Mouse (Mus musculus): ENCODE data around the gene Nos1ap.

- TF ChIP-seq CTCF (IDR thresholded peaks at IDR 0.05; ENCODE audit: extremely low read depth, insufficient read depth, low read length) (no peak), POLR2A (IDR thresholded peaks at IDR 0.05; ENCODE audit: extremely low read depth, insufficient read depth, low read length) (no peak)
Observed at GRCm38 (mm10) chr1:170589219-170590040, at the start of gene Nos1ap.
